Mouse (Mus musculus) cortical plate, adult 2 months (tissue): Measurements from ENCODE around the gene Atp2a2.

ENCODE experiments used
- CTCF ChIP-seq: fragments of 200-500 bp; IDR thresholded peaks from 2 replicates; pipeline ENCODE4 v1.5.1; 2011; ENCODE audit warnings: mild to moderate bottlenecking, control low read depth, low read length; ENCODE audit not compliant: insufficient read depth; ENCODE audit errors: extremely low read depth
- POLR2A ChIP-seq: fragments of 200-500 bp; IDR thresholded peaks from 2 replicates; pipeline ENCODE4 v1.6.1; 2011; ENCODE audit warnings: mild to moderate bottlenecking, low read length, control low read depth; ENCODE audit not compliant: insufficient read depth; ENCODE audit errors: extremely low read depth

- TF ChIP-seq POLR2A (no peak), CTCF (no peak)
These were observed 35.6 kb upstream of the Atp2a2 start for GRCm38 (mm10) chr5:122537654-122538053.
